Comparison of ENCODE assay signal across 8 mouse cellular contexts in the genomic region with DNA sequence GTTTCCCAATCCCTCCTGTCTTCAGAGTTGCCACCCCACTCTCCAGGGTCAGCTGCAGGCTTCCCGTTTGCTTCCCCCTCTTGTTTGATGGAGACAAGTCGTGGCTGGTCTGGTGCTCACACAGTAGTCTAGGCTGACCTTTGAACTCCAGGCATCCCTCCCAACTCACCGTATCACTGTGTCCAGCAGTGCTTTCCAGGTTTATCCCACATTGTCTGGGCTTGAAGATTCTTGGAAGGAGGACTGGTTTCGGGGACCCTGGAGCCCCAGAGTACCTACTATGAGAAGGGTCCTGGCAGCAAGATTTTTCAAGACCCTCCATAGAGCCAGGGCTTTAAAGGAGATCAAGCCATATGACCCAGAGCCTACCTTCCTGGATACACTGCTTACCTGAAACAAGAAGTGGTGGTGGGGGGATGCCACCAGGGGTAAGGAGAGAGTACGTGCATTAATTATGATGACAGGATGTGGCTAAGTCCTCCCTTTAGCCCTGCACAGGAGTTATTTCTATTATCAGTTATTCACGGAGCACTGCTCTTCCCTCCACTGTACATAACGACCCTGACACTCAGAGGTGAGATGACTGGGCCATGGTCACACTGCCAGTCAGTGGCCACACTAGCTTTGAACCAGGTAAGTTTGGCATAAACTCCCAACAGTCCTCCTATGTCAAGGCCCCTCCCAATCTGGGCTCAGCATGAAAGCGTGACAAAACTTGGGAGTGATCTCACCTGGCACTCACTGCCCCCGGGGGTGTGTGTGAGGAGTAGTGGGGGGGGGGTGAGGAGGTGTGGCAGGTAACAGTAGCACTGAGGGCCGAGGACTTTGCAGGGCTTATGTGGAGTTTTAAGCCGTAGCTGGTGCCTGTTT. TPM values are rescaled to one million over a fixed set of nuclear protein-coding genes. Genes with fewer than 3 reads are reported as not detected.
DNase-seq lines count a peak whose midpoint lies in the region; ATAC-seq and TF ChIP-seq lines count a peak whose summit lies in the region.

No protein-coding gene starts in this region.

- H3K9me3 ChIP-seq in intestine, postnatal 0 days (ENCODE audit: control insufficient read depth) = no peaks in the 10 kb centered on the region
- H3K9me3 ChIP-seq in stomach, embryonic 15.5 days = no peaks in the 10 kb centered on the region

- no peak for TF ChIP-seq CTCF in intestine, postnatal 0 days (IDR thresholded peaks at IDR 0.05; ENCODE audit: low read depth)

- peak overlapping the region; percentile 80 for H3K27ac ChIP-seq in intestine, postnatal 0 days (ENCODE audit: low read depth, low read length)
- peak overlapping the region; percentile 97 for H3K27ac ChIP-seq in stomach, embryonic 15.5 days

- 0 out of 2 replicates have a peak overlapping the region, but pooled peaks have one; percentile 74 for H3K4me2 ChIP-seq in intestine, postnatal 0 days (replicated peaks; ENCODE audit: low read depth)
- H3K4me2 ChIP-seq in stomach, embryonic 15.5 days = peak overlapping the region; percentile 74; the same call in 1 of the 2 replicates

- peaks cover 12% of the 10 kb centered on the region for H3K36me3 ChIP-seq in intestine, postnatal 0 days (ENCODE audit: control insufficient read depth, insufficient read depth)
- peaks cover 17% of the 10 kb centered on the region for H3K36me3 ChIP-seq in stomach, embryonic 15.5 days

- intact Hi-C loops in heart, postnatal 25 days (cut with DNase I) = loop anchor here (1.0 kb wide), 1 partner anchor 43 kb away; the partner anchor contains the start of gene Tor2a
- intact Hi-C loops in gastrocnemius, postnatal 14 days (cut with DNase I; ENCODE audit: low total_unique reads) = loop anchor here (2.0 kb wide), 1 partner anchor 40 kb away; no protein-coding TSS in a partner anchor

- H3K27me3 ChIP-seq in intestine, postnatal 0 days (replicated peaks; ENCODE audit: control insufficient read depth, insufficient read depth, low read length) = no peaks in the 10 kb centered on the region
- no peaks in the 10 kb centered on the region for H3K27me3 ChIP-seq in stomach, embryonic 15.5 days (replicated peaks)

- ATAC-seq in intestine, postnatal 0 days = no peak
- ATAC-seq in stomach, embryonic 15.5 days (ENCODE audit: insufficient read depth, low FRiP score, low read depth) = no peak

- DNase-seq in heart, adult 11 months = peak; percentile 95
- DNase-seq in heart, postnatal 25 days (ENCODE audit: low spot score) = no peak
- DNase-seq in thymus, postnatal 14 days = peak; percentile 41
- no peak for DNase-seq in thymus, postnatal 0 days (ENCODE audit: low spot score)
- DNase-seq in layer of hippocampus, postnatal 36 days = no peak
- DNase-seq in gastrocnemius, postnatal 14 days = no peak

- H3K4me1 ChIP-seq in intestine, postnatal 0 days (replicated peaks; ENCODE audit: control insufficient read depth, insufficient read depth, low read length) = peaks cover 13% of the 10 kb centered on the region; the same call in 1 of the 2 replicates
- H3K4me1 ChIP-seq in stomach, embryonic 15.5 days = peaks cover 28% of the 10 kb centered on the region

- 42% methylated on average over 11 of the region's 11 CpGs for WGBS in intestine, postnatal 0 days
- WGBS in stomach, embryonic 15.5 days = 43% methylated on average over 11 of the region's 11 CpGs

- H3K9ac ChIP-seq in intestine, postnatal 0 days (ENCODE audit: low read depth, low read length) = no peak overlapping the region
- H3K9ac ChIP-seq in stomach, embryonic 15.5 days = peak overlapping the region; percentile 6; the same call in 1 of the 2 replicates

- H3K4me3 ChIP-seq in intestine, postnatal 0 days (ENCODE audit: low read depth, low read length) = no peak overlapping the region
- H3K4me3 ChIP-seq in stomach, embryonic 15.5 days (replicated peaks) = no peak overlapping the region

RNA-seq across cellular contexts. Expression of gene Cdk9, which starts 1.5 kb away (rescaled TPM):
- 10 to 100 TPM; 23.4 to 26.4 TPM for total RNA-seq in heart, postnatal 25 days (2021)
- polyA plus RNA-seq in thymus, postnatal 0 days (2015; fragmentation: Nextera tagmentation; extraction: Ambion mirVana) = 125 and 146 TPM in 2 replicates
- polyA plus RNA-seq in intestine, postnatal 0 days (2015; fragmentation: Nextera tagmentation; extraction: Ambion mirVana) = 54.0 and 62.2 TPM in 2 replicates
- polyA plus RNA-seq in stomach, embryonic 15.5 days (2015; fragmentation: Nextera tagmentation; extraction: Ambion mirVana) = 89.8 and 91.4 TPM in 2 replicates
- total RNA-seq in layer of hippocampus, postnatal 36 days (2021) = 100 to 1,000 TPM; 110 to 117 TPM
- 10 to 100 TPM; 21.3 to 23.9 TPM for total RNA-seq in gastrocnemius, postnatal 14 days (2021)

RNA-seq across cellular contexts. Expression of gene Sh2d3c, which starts 6.5 kb away (rescaled TPM):
- total RNA-seq in heart, postnatal 25 days (2021) = 10 to 100 TPM; 20.7 to 25.4 TPM
- 20.7 and 23.4 TPM in 2 replicates for polyA plus RNA-seq in thymus, postnatal 0 days (2015; fragmentation: Nextera tagmentation; extraction: Ambion mirVana)
- polyA plus RNA-seq in intestine, postnatal 0 days (2015; fragmentation: Nextera tagmentation; extraction: Ambion mirVana) = 11.2 and 11.7 TPM in 2 replicates
- 26.2 and 28.6 TPM in 2 replicates for polyA plus RNA-seq in stomach, embryonic 15.5 days (2015; fragmentation: Nextera tagmentation; extraction: Ambion mirVana)
- 10 to 100 TPM; 18.7 to 19.1 TPM for total RNA-seq in layer of hippocampus, postnatal 36 days (2021)
- total RNA-seq in gastrocnemius, postnatal 14 days (2021) = 10 to 100 TPM; 10.2 to 16.1 TPM

RNA-seq across cellular contexts. Expression of gene Fpgs, which starts 10.4 kb away (rescaled TPM):
- 1 to 10 TPM; 4.2 to 6.0 TPM for total RNA-seq in heart, postnatal 25 days (2021)
- polyA plus RNA-seq in thymus, postnatal 0 days (2015; fragmentation: Nextera tagmentation; extraction: Ambion mirVana) = 21.0 and 24.1 TPM in 2 replicates
- 12.4 and 15.2 TPM in 2 replicates for polyA plus RNA-seq in intestine, postnatal 0 days (2015; fragmentation: Nextera tagmentation; extraction: Ambion mirVana)
- 33.8 and 34.1 TPM in 2 replicates for polyA plus RNA-seq in stomach, embryonic 15.5 days (2015; fragmentation: Nextera tagmentation; extraction: Ambion mirVana)
- total RNA-seq in layer of hippocampus, postnatal 36 days (2021) = 10 to 100 TPM in 1 of 2 experiments, 1 to 10 TPM in 1; 9.3 to 11.0 TPM
- 10 to 100 TPM in 1 of 2 experiments, 1 to 10 TPM in 1; 6.7 to 11.1 TPM for total RNA-seq in gastrocnemius, postnatal 14 days (2021)

RNA-seq across cellular contexts. Expression of gene 6330409D20Rik, which starts 26.5 kb away (rescaled TPM):
- not detected for total RNA-seq in heart, postnatal 25 days (2021)
- polyA plus RNA-seq in thymus, postnatal 0 days (2015; fragmentation: Nextera tagmentation; extraction: Ambion mirVana) = 0.26 and 0.44 TPM in 2 replicates
- 0.18 TPM in 2 replicates for polyA plus RNA-seq in intestine, postnatal 0 days (2015; fragmentation: Nextera tagmentation; extraction: Ambion mirVana)
- 0.27 and 0.45 TPM in 2 replicates for polyA plus RNA-seq in stomach, embryonic 15.5 days (2015; fragmentation: Nextera tagmentation; extraction: Ambion mirVana)
- 1 to 10 TPM; 1.2 to 1.3 TPM for total RNA-seq in layer of hippocampus, postnatal 36 days (2021)
- total RNA-seq in gastrocnemius, postnatal 14 days (2021) = not detected

RNA-seq across cellular contexts. Expression of gene Tor2a, which starts 42.7 kb away (rescaled TPM):
- 1 to 10 TPM; 8.1 to 8.3 TPM for total RNA-seq in heart, postnatal 25 days (2021)
- 86.3 and 91.9 TPM in 2 replicates for polyA plus RNA-seq in thymus, postnatal 0 days (2015; fragmentation: Nextera tagmentation; extraction: Ambion mirVana)
- 59.2 and 60.4 TPM in 2 replicates for polyA plus RNA-seq in intestine, postnatal 0 days (2015; fragmentation: Nextera tagmentation; extraction: Ambion mirVana)
- polyA plus RNA-seq in stomach, embryonic 15.5 days (2015; fragmentation: Nextera tagmentation; extraction: Ambion mirVana) = 63.8 and 68.5 TPM in 2 replicates
- total RNA-seq in layer of hippocampus, postnatal 36 days (2021) = 10 to 100 TPM; 30.0 to 31.6 TPM
- 1 to 10 TPM; 7.5 to 8.2 TPM for total RNA-seq in gastrocnemius, postnatal 14 days (2021)

Comparison
In these comparisons a context has a peak if more than half of its experiments do, and no peak if none do; other contexts are left out.
1. DNase-seq: peak in heart, adult 11 months (single experiment) and thymus, postnatal 14 days (single experiment); none in heart, postnatal 25 days (single experiment), thymus, postnatal 0 days (single experiment), layer of hippocampus, postnatal 36 days (0 of 2) and gastrocnemius, postnatal 14 days (single experiment).
2. RNA of gene Cdk9, which starts 1.5 kb away (total RNA-seq): 110 to 117 TPM in layer of hippocampus, postnatal 36 days; 23.4 to 26.4 TPM in heart, postnatal 25 days and 21.3 to 23.9 TPM in gastrocnemius, postnatal 14 days; every median in the first group is over 4 times any median in the second.